Mouse (Mus musculus) embryonic facial prominence, embryonic 15.5 days (tissue): ENCODE data around the gene Dscam. TPM values are rescaled to one million over a fixed set of nuclear protein-coding genes. Genes with fewer than 3 reads are reported as not detected.

Experiments
- ATAC-seq: fragments of 200-750 bp; cut with Nextera tagmentation; 2 replicates; pipeline ENCODE4 v1.8.0; 2017; ENCODE audit warnings: low read depth, moderate TSS enrichment; ENCODE audit not compliant: insufficient number of reproducible peaks, low FRiP score, low TSS enrichment
- H3K27ac ChIP-seq: fragments of 300-500 bp; sonication (generic); replicated peaks from 2 replicates; pipeline ENCODE4 v1.5.1; 2015; ENCODE audit warnings: mild to moderate bottlenecking, inconsistent platforms
- H3K27me3 ChIP-seq: fragments of 300-500 bp; sonication (generic); 2 replicates; pipeline ENCODE4 v1.6.1; 2015; ENCODE audit warnings: inconsistent platforms
- H3K36me3 ChIP-seq: fragments of 300-500 bp; sonication (generic); 2 replicates; pipeline ENCODE4 v1.6.1; 2015; ENCODE audit warnings: mild to moderate bottlenecking, inconsistent platforms
- H3K4me1 ChIP-seq: fragments of 300-500 bp; sonication (generic); 2 replicates; pipeline ENCODE4 v1.6.1; 2015; ENCODE audit warnings: inconsistent platforms
- H3K4me2 ChIP-seq: fragments of 300-500 bp; sonication (generic); replicated peaks from 2 replicates; pipeline ENCODE4 v1.6.1; 2015; ENCODE audit warnings: mild to moderate bottlenecking, inconsistent platforms
- H3K4me3 ChIP-seq: fragments of 300-500 bp; sonication (generic); replicated peaks from 2 replicates; pipeline ENCODE4 v1.5.1; 2015; ENCODE audit warnings: mild to moderate bottlenecking, inconsistent platforms
- H3K9ac ChIP-seq: fragments of 300-500 bp; sonication (generic); 2 replicates; pipeline ENCODE4 v1.6.1; 2015; ENCODE audit warnings: inconsistent platforms
- H3K9me3 ChIP-seq: fragments of 300-500 bp; sonication (generic); replicated peaks from 2 replicates; pipeline ENCODE4 v1.6.1; 2016; ENCODE audit warnings: inconsistent platforms
- WGBS: fragments of 180-500 bp; shearing (Covaris S2); methylation state at CpG from one replicate; pipeline ENCODE4 v1.1.7; 2015; 5-methylcytosine and 5-hydroxymethylcytosine counted together
- polyA plus RNA-seq: library from polyadenylated mRNA; unstranded; fragments of >200 nt; fragmentation: Nextera tagmentation; extraction: Ambion mirVana; gene quantifications from 2 replicates; pipeline ENCODE4 v1.2.1, GENCODE M21; 2015

Gene Dscam
- polyA plus RNA-seq, 1 experiment from 2014 or later = 0.31 TPM

DNA sequence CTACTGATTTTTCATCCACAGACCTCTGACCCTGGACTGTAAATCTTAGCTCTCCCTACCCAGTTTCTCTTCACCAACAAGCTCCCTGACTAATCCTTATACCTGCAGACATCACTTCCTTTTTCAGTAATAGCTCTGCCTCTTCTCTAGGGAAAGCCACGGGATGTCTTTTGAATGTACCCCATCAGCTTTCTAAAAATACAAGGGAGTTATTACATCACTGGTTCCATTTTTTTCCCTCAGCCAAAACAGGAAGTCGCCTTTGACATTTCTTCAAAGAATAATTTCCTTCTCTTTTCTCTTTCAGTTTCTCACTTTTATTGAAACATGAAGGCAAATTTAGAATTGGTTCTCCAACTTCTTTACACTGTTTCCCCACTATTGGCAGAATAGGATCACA is 67.5 kb downstream of the Dscam start:
- Histone ChIP-seq H3K4me3 (no peak overlapping the region), H3K27ac (no peak overlapping the region), H3K27me3 (no peaks in the 10 kb centered on the region), H3K9ac (no peak overlapping the region), H3K4me1 (no peaks in the 10 kb centered on the region), H3K36me3 (no peaks in the 10 kb centered on the region), H3K4me2 (no peak overlapping the region), H3K9me3 (no peaks in the 10 kb centered on the region)
- ATAC-seq = no peak
- 55% methylated on average over 2 of the region's 2 CpGs for WGBS

DNA sequence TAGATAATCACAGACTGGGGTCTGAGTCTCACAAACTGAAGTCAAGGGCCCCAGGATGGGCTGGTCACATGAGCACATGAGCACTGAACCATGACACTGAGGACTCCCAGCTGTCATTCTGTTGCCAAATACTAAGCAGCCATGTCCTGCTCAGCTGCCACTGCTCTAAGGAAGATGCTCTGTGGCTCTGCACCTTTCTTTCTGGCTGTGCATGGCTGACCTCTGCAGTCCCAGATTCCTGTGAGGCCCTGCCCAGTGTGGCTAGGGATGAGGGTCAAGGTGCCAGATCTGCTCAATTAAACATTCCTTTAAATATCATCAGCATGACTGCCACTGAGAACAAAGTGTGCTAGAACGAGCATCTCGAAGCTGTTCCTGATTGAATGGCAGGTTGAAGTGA is 70.5 kb downstream of the Dscam start:
- H3K4me2 ChIP-seq = no peak overlapping the region
- WGBS = 66% methylated on average over 2 of the region's 2 CpGs
- H3K27ac ChIP-seq = no peak overlapping the region
- no peaks in the 10 kb centered on the region for H3K36me3 ChIP-seq
- no peak for ATAC-seq
- no peak overlapping the region for H3K4me3 ChIP-seq
- no peaks in the 10 kb centered on the region for H3K27me3 ChIP-seq
- H3K9me3 ChIP-seq = no peaks in the 10 kb centered on the region
- H3K9ac ChIP-seq = no peak overlapping the region
- no peaks in the 10 kb centered on the region for H3K4me1 ChIP-seq

DNA sequence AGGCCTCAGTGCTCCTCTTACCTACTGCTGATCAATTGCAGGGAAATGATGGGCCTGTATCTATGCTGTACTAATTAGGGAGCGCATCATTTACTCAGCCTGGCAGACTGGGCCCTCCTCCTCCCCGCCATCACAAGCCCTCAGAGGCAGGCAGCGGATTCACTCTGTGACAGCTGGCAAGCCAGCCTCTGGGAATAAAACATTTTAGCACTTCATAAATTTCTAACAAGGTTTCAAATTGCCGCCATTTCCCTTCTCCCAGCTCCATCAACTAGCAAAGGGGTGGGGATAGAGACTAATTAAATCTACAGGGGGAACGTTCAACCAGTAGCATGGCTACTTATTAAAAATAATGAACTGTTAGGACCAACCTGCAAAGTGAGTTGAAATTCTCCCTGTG is 72.0 kb downstream of the Dscam start:
- no peak; the same call in 1 of the 2 replicates for ATAC-seq
- no peak overlapping the region for H3K9ac ChIP-seq
- H3K4me3 ChIP-seq = no peak overlapping the region
- no peak overlapping the region for H3K4me2 ChIP-seq
- no peaks in the 10 kb centered on the region for H3K36me3 ChIP-seq
- no peak overlapping the region for H3K27ac ChIP-seq
- no peaks in the 10 kb centered on the region for H3K27me3 ChIP-seq
- WGBS = 64% methylated on average over 5 of the region's 5 CpGs
- H3K4me1 ChIP-seq = no peaks in the 10 kb centered on the region
- H3K9me3 ChIP-seq = no peaks in the 10 kb centered on the region

DNA sequence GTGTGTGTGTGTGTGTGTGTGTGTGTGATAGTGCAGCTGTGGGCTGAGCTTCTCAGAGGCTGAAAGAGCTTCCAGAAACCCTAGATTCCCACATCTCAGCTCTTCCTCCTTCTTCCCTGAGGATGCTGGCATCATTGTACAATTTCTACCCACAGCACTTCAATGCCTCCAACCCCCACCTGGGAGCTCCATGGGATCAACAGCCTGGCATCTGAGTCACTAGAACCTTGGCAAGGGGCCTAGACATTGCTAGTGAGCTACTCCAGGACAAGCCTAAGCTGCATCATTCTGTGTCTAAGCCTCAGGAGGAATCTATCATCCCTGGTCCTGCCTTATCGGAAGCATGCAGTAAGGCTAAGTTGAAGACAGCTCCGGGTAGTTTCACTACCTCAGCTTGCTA is 73.8 kb downstream of the Dscam start:
- Histone ChIP-seq H3K4me3 (no peak overlapping the region), H3K9ac (no peak overlapping the region), H3K27me3 (no peaks in the 10 kb centered on the region), H3K9me3 (no peaks in the 10 kb centered on the region), H3K27ac (no peak overlapping the region), H3K4me2 (no peak overlapping the region), H3K4me1 (no peaks in the 10 kb centered on the region), H3K36me3 (no peaks in the 10 kb centered on the region)
- WGBS = 86% methylated on average over 2 of the region's 2 CpGs
- ATAC-seq = no peak

DNA sequence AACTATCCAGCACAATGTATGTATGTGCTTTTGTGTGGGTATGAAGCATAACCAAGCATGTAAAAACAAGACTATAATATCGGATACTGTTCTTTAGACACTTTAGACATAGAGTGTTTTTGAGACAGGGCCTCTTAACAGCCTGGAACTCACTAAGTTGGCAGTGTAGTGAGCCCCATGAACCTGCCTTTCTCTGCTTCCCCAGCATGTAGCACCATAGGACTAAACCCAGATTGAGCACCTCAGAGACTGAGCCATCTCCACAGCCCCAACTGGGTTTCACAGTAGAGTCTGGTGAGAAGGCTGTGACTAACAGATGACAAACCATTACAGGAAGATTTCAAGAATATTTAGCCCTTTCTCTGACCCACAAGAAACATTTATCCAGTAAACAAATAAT is 75.1 kb downstream of the Dscam start:
- H3K9me3 ChIP-seq = no peaks in the 10 kb centered on the region
- no peak overlapping the region for H3K4me2 ChIP-seq
- WGBS = 94% methylated on average over 1 of the region's 1 CpGs
- H3K36me3 ChIP-seq = no peaks in the 10 kb centered on the region
- no peak overlapping the region for H3K4me3 ChIP-seq
- H3K27ac ChIP-seq = no peak overlapping the region
- no peak for ATAC-seq
- H3K27me3 ChIP-seq = no peaks in the 10 kb centered on the region
- no peaks in the 10 kb centered on the region for H3K4me1 ChIP-seq
- H3K9ac ChIP-seq = no peak overlapping the region

DNA sequence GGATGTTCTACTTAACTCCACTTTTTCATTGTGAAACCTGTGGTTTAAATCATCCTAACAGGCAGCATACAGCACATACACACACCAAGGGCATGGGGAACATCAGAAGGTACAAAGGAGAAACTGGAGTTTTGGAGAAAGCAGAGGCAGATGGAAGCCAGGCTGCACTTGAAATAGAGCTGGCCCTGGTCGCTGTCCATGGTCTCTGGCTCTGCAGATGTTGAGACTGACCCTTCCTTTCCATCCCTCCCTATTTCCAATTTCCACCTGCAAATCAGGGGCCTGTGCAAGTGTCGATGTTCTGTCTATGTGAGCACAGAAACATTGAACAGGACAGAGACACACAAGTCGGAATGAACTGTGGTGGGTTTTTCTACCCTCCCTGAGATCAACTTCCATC is 81.2 kb downstream of the Dscam start:
- 62% methylated on average over 3 of the region's 3 CpGs for WGBS
- ATAC-seq = no peak
- H3K27me3 ChIP-seq = no peaks in the 10 kb centered on the region

DNA sequence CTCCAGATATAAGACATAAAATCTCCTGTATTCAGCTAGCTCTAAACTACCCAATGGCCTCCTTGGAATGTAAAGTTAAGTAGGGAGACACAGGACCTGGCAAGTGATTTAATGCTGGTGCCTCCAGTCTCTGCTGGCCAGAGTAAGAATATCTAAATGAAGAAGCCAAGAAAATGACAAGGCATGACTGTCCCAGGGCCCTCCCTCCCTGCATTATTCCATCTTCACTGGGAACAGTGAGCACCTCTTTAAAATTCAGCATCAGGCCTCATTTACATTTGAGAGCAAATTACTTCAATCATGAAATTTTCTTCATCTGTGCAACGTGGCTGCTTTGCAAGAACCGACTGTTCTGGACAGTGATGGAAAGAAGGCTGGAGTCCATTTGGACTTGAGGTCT is 86.9 kb downstream of the Dscam start:
- no peak overlapping the region for H3K4me2 ChIP-seq
- H3K4me3 ChIP-seq = no peak overlapping the region
- no peaks in the 10 kb centered on the region for H3K9me3 ChIP-seq
- H3K27me3 ChIP-seq = no peaks in the 10 kb centered on the region
- no peak overlapping the region for H3K9ac ChIP-seq
- H3K36me3 ChIP-seq = no peaks in the 10 kb centered on the region
- H3K27ac ChIP-seq = no peak overlapping the region
- WGBS = 69% methylated on average over 2 of the region's 2 CpGs
- ATAC-seq = no peak
- H3K4me1 ChIP-seq = no peaks in the 10 kb centered on the region

More for the DNA sequence above, 81.2 kb downstream of the Dscam start:
- Histone ChIP-seq H3K9me3 (no peaks in the 10 kb centered on the region), H3K27ac (no peak overlapping the region), H3K9ac (no peak overlapping the region), H3K36me3 (no peaks in the 10 kb centered on the region), H3K4me1 (no peaks in the 10 kb centered on the region), H3K4me2 (no peak overlapping the region), H3K4me3 (no peak overlapping the region)

DNA sequence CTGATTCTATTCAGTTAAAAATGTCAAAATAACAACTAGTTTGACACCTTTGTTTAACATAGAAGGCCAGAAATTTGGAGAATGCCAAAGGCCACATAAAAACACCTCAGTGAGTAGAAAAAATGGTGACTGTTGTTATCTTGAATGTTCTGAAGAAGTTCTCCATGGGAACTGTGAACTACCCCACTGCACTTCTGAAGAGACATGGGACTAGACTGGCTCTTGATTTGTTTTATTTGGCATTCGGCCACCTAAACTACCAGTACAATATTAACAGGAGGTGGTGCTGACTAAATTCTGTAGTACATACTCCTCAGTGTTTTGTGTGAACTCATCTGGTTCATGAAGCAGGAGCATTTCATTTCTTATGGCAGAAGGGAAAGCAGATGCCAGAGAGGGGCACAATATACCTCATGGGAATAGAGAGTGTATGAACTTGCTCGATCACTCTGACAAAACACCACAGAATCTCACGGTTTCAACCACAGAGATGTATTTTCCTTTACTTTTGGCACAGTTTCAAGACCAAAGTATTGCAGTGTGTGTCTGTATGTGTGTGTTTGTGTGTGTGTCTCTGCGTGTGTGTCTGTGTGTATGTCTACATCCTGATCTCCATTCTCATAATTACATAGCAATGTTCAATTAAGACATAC is 94.5 kb downstream of the Dscam start:
- Histone ChIP-seq H3K36me3 (no peaks in the 10 kb centered on the region), H3K4me1 (no peaks in the 10 kb centered on the region), H3K27ac (no peak overlapping the region), H3K27me3 (no peaks in the 10 kb centered on the region), H3K9me3 (no peaks in the 10 kb centered on the region), H3K4me3 (no peak overlapping the region), H3K9ac (no peak overlapping the region), H3K4me2 (no peak overlapping the region)
- ATAC-seq = no peak
- WGBS = 65% methylated on average over 4 of the region's 4 CpGs

DNA sequence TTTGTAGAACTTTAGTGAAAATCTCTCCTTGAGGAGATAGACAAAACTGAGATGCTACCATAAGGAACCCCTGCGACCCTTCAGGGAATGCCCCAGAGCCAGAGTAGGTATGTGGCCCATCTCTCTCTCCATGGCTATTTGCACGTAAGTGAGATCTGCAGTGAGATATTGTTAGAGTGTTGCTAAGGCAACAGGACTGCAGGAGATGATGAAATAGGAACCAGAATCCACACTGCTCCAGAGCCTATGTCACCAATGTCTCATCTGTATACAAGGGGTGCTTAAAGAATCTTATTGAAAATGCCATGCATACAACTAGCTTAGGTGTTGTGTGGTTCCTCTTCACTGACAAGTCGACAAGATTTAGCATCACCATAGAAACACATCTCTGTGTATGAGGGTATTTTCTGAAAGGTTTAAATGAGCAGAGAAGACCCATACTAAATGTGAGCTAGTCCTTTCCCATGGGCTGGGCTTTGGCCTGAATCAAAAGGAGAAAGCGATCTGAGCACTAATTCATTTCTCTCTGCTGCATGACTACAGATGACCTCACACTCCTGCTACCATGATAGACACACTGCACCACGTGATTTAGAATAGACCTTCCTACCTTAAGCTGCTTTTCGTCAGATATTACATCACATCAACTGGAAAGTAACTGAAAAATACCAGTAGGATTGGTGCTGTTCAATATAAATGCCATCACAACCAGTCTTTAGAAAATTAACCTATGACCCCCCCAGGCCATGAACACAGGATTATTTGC is 95.2 kb downstream of the Dscam start:
- Histone ChIP-seq H3K27me3 (no peaks in the 10 kb centered on the region), H3K9ac (no peak overlapping the region), H3K9me3 (no peaks in the 10 kb centered on the region), H3K27ac (no peak overlapping the region), H3K4me1 (no peaks in the 10 kb centered on the region), H3K4me2 (no peak overlapping the region), H3K36me3 (no peaks in the 10 kb centered on the region), H3K4me3 (no peak overlapping the region)
- ATAC-seq = no peak
- WGBS = 70% methylated on average over 6 of the region's 6 CpGs

DNA sequence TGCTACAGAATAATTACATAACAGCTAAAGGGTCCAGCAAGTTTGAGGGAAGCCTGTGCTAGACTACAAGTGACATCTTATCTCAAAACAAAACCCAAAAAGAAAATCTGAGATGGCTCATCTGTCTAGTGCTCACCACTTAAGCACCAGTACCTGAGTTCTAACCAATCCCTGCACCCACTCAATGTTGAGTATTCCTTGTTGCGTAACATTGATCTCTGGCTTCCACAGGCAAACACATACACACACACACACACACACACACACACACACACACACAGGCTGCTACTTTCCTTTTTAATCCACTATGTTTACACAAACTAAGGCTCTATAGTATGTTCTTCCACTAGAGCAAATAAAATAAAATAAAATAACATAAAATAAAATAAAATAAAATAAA is 96.7 kb downstream of the Dscam start:
- Histone ChIP-seq H3K27me3 (no peaks in the 10 kb centered on the region), H3K4me3 (no peak overlapping the region), H3K27ac (no peak overlapping the region), H3K4me1 (no peaks in the 10 kb centered on the region), H3K4me2 (no peak overlapping the region), H3K9me3 (no peaks in the 10 kb centered on the region), H3K36me3 (no peaks in the 10 kb centered on the region), H3K9ac (no peak overlapping the region)
- no peak for ATAC-seq
- 69% methylated on average over 1 of the region's 1 CpGs for WGBS

DNA sequence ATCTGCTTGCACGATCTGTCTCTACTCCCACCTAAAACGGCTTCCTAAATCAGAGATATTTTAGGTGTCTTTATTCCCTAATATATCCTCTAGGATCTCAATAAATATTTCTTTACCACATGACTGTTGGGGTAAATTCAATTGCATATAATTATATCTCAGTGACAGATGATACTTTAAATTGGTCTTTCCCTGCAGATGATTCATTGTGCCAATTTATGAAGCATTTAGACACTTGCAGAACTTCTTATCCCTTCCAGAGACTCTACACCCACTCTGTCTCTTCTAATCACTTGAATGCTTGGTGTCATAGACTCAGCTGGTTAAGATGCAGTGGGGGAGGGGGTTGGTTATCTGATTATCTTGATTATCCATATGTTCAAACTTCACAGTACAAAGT is 97.9 kb downstream of the Dscam start:
- Histone ChIP-seq H3K36me3 (no peaks in the 10 kb centered on the region), H3K9me3 (no peaks in the 10 kb centered on the region), H3K27ac (no peak overlapping the region), H3K9ac (no peak overlapping the region), H3K27me3 (no peaks in the 10 kb centered on the region), H3K4me3 (no peak overlapping the region), H3K4me1 (no peaks in the 10 kb centered on the region), H3K4me2 (no peak overlapping the region)
- ATAC-seq = no peak
- 93% methylated on average over 2 of the region's 2 CpGs for WGBS

DNA sequence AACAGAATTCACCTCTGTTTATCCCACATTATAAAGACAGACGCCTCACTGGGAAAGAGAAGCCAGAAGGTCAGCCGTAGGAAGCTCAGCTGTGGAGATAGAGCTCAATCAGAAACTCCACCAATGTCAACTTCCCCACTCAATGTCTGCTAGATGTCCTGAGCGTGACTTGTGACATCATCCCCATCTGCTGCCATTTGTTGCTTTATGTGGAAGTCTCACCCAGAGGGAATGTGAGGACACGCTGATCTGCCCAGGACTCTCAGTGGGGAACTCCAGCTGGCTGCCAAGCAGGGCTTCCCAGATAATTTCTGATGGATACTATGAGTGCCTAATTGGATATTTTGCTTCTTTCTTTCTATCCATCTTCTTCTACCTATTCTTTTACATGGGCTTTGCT is 103.7 kb downstream of the Dscam start:
- Histone ChIP-seq H3K27me3 (no peaks in the 10 kb centered on the region), H3K4me1 (no peaks in the 10 kb centered on the region), H3K9ac (no peak overlapping the region), H3K4me3 (no peak overlapping the region), H3K4me2 (no peak overlapping the region), H3K9me3 (no peaks in the 10 kb centered on the region), H3K36me3 (no peaks in the 10 kb centered on the region), H3K27ac (no peak overlapping the region)
- ATAC-seq = no peak
- WGBS = 74% methylated on average over 4 of the region's 4 CpGs
